Mouse (Mus musculus): ENCODE measurements at regions not wholly inside any gene's neighbourhood (a gene's known extent, or its start where the extent isn't known, plus 50 kb on each side); places are given as distances from the start of the nearest gene placed in this dataset.

DNA sequence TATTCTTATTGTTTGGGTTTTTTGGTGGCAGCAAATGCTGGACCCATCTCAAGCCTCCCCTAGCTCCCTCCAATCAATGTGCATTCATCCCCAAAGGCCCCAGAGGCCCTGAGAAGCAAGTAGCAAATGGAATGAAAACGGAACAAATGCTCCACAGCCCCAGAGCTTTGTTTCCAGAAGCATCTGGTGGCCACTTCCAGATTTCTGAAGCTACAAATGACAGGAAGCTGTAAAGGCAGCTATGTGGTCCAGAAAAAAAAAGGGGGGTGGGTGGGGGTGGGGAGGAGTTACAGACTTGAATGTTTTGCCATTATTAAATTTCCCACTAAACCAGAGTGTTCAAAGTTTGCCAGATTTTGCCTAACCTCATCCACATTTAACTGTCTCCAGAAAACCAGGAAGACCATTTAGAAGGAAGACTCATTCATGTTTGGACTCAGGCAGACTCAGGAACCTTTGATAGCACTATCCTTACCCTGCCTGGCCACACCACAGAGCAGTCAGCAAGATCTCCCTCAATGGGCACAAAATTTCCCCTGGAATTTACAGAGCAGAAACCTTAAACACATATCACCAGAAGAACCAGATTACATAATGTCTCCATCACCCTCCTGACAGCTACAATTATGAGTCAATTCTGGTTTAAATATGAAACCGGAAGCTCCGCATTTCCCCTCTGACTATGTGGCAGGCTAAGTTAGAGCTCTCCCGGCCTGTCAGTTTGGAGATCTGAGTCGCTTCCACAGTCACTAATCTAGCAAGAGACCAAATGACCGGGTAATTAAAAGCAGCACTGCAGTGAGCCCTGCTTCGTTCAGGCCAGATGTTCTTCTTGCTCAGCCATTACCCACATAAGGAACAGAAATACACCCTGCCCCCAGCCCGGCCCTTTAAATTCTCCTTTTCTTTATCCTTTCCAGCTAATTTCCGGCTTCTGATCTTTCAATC lies 93.4 kb downstream of the Tmco5 start:
- H3K9ac ChIP-seq, result no peak overlapping the region; the same call in 1 of the 2 replicates
- H3K27me3 ChIP-seq (ENCODE audit: control insufficient read depth, insufficient read depth, low read length), result no peaks in the 10 kb centered on the region
- peaks cover 41% of the 10 kb centered on the region for H3K4me1 ChIP-seq (replicated peaks; ENCODE audit: control insufficient read depth, insufficient read depth, low read length)
- WGBS, result 9% methylated on average over 9 of the region's 9 CpGs
- H3K9me3 ChIP-seq (ENCODE audit: control insufficient read depth, low read length), result no peaks in the 10 kb centered on the region
- H3K36me3 ChIP-seq (replicated peaks; ENCODE audit: control insufficient read depth, insufficient read depth), result no peaks in the 10 kb centered on the region
- no peak overlapping the region for H3K4me3 ChIP-seq (replicated peaks; ENCODE audit: low read length)
- ATAC-seq (ENCODE audit: low FRiP score), result no peak
- H3K4me2 ChIP-seq (replicated peaks), result peak overlapping the region; percentile 32
- H3K27ac ChIP-seq, result peak overlapping the region; percentile 39; the same call in 1 of the 2 replicates
- DNase-seq (ENCODE audit: low spot score), result no peak

DNA sequence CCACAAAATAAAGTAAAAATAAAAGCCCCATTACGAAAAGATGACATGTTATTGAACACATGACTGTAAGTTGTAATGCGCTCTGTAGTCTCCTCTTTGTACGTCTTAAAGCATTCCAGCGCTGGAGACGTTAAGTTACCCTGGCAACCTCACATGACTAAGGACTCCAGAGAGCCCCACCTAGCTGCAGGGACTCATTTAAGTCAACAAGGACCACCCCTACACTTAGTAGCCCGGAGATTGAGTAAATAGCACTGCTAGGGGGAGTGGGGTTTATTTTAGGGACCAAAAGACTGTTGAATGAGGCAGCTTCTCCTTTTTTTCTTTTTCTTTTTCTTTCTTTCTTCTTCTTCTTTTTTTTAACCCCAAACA lies 94.1 kb downstream of the Tmco5 start:
- Histone ChIP-seq H3K27me3 (ENCODE audit: control insufficient read depth, insufficient read depth, low read length) (no peaks in the 10 kb centered on the region), H3K27ac (peak overlapping the region; percentile 39; the same call in 1 of the 2 replicates), H3K4me3 (replicated peaks; ENCODE audit: low read length) (no peak overlapping the region), H3K36me3 (replicated peaks; ENCODE audit: control insufficient read depth, insufficient read depth) (no peaks in the 10 kb centered on the region), H3K9me3 (ENCODE audit: control insufficient read depth, low read length) (no peaks in the 10 kb centered on the region), H3K9ac (no peak overlapping the region), H3K4me1 (replicated peaks; ENCODE audit: control insufficient read depth, insufficient read depth, low read length) (peaks cover 46% of the 10 kb centered on the region), H3K4me2 (replicated peaks) (peak overlapping the region; percentile 32)
- ATAC-seq (ENCODE audit: low FRiP score), result no peak
- DNase-seq (ENCODE audit: low spot score), result peak; percentile 67
- 1% methylated on average over 6 of the region's 6 CpGs for WGBS

DNA sequence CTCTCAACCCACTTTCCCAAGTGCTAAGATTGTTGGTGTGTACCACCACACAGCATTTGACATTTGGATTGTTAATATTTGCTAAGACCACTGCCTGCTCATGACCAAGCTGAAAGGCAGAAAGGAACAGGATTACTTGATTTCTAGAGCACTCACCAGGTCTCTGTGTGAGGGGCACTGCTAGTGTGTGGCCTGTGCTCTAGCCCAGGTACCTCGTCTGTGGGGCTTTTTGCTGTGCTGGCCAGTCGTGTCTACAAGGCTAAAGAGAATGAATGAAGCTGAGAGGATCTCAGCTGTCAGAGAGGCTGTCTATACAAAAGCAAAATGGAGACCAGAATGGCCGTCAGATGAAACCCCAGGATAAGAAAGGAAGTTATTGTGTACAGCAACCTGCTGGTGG lies 95.0 kb downstream of the Tmco5 start:
- 24% methylated on average over 3 of the region's 3 CpGs for WGBS
- peaks cover 46% of the 10 kb centered on the region for H3K4me1 ChIP-seq (replicated peaks; ENCODE audit: control insufficient read depth, insufficient read depth, low read length)
- H3K27me3 ChIP-seq (ENCODE audit: control insufficient read depth, insufficient read depth, low read length), result no peaks in the 10 kb centered on the region
- no peak for ATAC-seq (ENCODE audit: low FRiP score)
- H3K27ac ChIP-seq, result no peak overlapping the region
- no peaks in the 10 kb centered on the region for H3K36me3 ChIP-seq (replicated peaks; ENCODE audit: control insufficient read depth, insufficient read depth)
- no peak overlapping the region for H3K4me2 ChIP-seq (replicated peaks)
- no peak overlapping the region for H3K9ac ChIP-seq
- H3K9me3 ChIP-seq (ENCODE audit: control insufficient read depth, low read length), result no peaks in the 10 kb centered on the region
- DNase-seq (ENCODE audit: low spot score), result no peak
- no peak overlapping the region for H3K4me3 ChIP-seq (replicated peaks; ENCODE audit: low read length)

DNA sequence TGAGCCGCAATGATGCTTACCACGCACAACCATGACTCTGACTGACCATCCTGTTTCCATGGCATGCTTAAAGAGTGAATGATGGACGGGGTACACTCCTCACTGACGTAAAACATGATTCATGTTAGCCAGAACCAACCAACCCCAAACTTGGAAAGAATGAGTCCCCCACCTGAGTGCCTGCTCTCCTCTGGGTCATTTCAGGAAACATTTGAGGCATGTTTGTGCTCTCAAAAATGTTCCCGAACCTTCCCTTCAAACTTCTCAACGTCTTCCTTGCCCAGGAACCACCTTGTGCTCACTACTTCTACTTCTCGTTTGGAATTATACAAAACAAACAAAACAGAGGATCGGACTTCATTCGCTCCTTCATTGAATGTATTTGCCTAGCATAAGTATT lies 95.7 kb downstream of the Tmco5 start:
- Histone ChIP-seq H3K27ac (peak overlapping the region; percentile 93; the same call in 1 of the 2 replicates), H3K9ac (no peak overlapping the region), H3K27me3 (ENCODE audit: control insufficient read depth, insufficient read depth, low read length) (no peaks in the 10 kb centered on the region), H3K36me3 (replicated peaks; ENCODE audit: control insufficient read depth, insufficient read depth) (no peaks in the 10 kb centered on the region), H3K4me3 (replicated peaks; ENCODE audit: low read length) (no peak overlapping the region), H3K9me3 (ENCODE audit: control insufficient read depth, low read length) (no peaks in the 10 kb centered on the region), H3K4me1 (replicated peaks; ENCODE audit: control insufficient read depth, insufficient read depth, low read length) (peaks cover 46% of the 10 kb centered on the region), H3K4me2 (replicated peaks) (no peak overlapping the region)
- DNase-seq (ENCODE audit: low spot score) (no peak), ATAC-seq (ENCODE audit: low FRiP score) (no peak)
- 59% methylated on average over 9 of the region's 9 CpGs for WGBS

DNA sequence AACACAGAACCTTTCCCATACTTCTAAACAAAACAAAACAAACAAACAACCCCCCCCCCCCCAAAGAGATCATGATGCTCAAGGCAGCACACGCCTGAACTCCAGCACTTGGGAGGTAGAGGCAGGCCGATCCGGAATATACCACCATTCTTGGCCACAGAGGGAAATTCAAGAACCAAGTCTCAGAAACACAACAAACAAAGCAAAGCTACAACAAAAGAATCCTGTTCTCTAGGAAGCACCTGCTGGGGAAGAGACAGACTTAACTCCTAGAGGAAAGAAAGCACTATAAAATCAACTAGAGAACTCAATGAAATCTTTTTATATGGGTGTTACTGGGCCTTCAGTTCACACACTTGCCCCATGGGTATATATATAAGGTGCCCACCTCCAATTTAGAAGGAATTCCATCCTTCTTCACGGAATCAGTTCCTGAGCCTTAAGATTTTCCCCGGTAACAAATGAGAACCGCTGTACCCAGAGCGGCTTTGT lies 96.1 kb downstream of the Tmco5 start:
- no peaks in the 10 kb centered on the region for H3K27me3 ChIP-seq (ENCODE audit: control insufficient read depth, insufficient read depth, low read length)
- H3K36me3 ChIP-seq (replicated peaks; ENCODE audit: control insufficient read depth, insufficient read depth), result no peaks in the 10 kb centered on the region
- peak overlapping the region; percentile 65 for H3K4me2 ChIP-seq (replicated peaks)
- peak overlapping the region; percentile 93 for H3K27ac ChIP-seq
- H3K4me3 ChIP-seq (replicated peaks; ENCODE audit: low read length), result peak overlapping the region; percentile 46; the same call in 1 of the 2 replicates
- no peaks in the 10 kb centered on the region for H3K9me3 ChIP-seq (ENCODE audit: control insufficient read depth, low read length)
- no peak for ATAC-seq (ENCODE audit: low FRiP score)
- peaks cover 48% of the 10 kb centered on the region for H3K4me1 ChIP-seq (replicated peaks; ENCODE audit: control insufficient read depth, insufficient read depth, low read length)
- no peak for DNase-seq (ENCODE audit: low spot score)
- peak overlapping the region; percentile 82 for H3K9ac ChIP-seq
- WGBS, result 6% methylated on average over 7 of the region's 7 CpGs

DNA sequence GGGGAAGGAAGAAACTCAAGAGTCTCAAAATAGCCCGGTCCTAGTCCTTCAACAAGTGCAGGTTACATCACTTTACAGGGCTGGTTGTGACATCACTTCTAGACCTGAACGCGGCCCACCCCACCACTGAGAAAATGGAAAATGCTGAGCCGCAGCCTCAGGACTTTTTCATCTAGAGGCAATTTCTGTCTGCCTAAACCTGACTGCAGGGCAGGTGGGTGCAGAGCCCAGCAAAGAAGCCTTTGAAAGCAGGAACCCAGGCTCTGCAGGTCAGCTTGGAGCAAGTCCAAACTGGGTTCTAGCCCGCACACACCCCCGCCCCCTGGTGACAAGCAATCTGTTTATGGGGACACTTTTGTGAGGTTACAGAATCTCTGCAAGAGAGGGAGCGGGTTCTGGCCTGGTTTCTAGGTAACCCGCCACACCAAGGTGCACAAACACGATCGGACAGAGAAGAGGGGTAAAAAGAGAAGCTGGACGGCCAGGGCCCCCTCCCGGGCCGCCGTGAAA lies 96.7 kb downstream of the Tmco5 start:
- no peak for DNase-seq (ENCODE audit: low spot score)

DNA sequence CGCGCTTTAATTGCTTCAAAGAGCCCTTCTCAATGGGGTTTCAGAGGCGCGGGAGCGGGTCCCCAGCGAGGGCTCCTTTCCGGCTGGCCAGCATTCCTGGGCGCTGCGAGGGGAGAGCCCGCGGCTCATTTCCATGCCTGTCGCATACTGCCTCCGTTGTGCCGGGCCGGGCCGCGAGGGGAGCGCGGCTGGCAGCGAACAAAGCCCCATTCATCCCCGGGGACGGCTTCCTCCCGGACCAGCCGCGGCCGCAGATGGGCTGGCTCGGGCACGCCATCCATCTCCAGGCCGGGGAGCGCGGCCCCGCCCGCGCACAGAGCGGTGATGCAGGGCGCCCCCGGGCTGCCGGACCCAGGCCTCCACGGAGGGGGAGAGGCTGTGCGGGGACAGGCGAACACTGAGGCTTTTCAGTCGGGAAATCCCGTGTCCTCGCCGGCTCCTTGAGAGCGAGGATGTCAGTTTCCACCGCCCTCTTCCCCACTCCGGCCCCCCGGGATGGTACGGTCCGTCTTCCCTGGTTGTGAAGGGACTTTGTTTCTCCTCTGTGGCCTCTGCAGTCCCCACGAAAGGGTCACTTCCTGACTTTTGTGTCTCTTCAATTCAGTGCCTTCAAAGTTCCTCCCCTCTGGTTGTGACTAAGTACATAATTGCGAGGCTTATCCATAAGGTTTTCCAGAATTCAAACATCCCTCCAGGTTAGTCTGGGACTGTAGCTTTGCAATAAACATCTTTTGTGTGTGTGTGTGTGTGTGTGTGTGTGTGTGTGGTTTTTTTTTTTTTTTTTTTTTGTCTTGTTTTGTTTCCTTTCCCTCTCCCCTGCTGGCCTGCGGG lies 97.3 kb downstream of the Tmco5 start:
- Histone ChIP-seq H3K4me2 (replicated peaks) (peak overlapping the region; percentile 65), H3K9me3 (ENCODE audit: control insufficient read depth, low read length) (no peaks in the 10 kb centered on the region), H3K27me3 (ENCODE audit: control insufficient read depth, insufficient read depth, low read length) (no peaks in the 10 kb centered on the region), H3K9ac (peak overlapping the region; percentile 82), H3K4me3 (replicated peaks; ENCODE audit: low read length) (peak overlapping the region; percentile 46), H3K36me3 (replicated peaks; ENCODE audit: control insufficient read depth, insufficient read depth) (no peaks in the 10 kb centered on the region), H3K4me1 (replicated peaks; ENCODE audit: control insufficient read depth, insufficient read depth, low read length) (peaks cover 53% of the 10 kb centered on the region), H3K27ac (peak overlapping the region; percentile 93)
- ATAC-seq (ENCODE audit: low FRiP score) (peak; percentile 95), DNase-seq (ENCODE audit: low spot score) (peak; percentile 82)
- under 1% methylated on average over 54 of the region's 54 CpGs for WGBS

More for the DNA sequence above, 96.7 kb downstream of the Tmco5 start:
- Histone ChIP-seq H3K27ac (peak overlapping the region; percentile 93), H3K4me2 (replicated peaks) (peak overlapping the region; percentile 65), H3K36me3 (replicated peaks; ENCODE audit: control insufficient read depth, insufficient read depth) (no peaks in the 10 kb centered on the region), H3K9ac (peak overlapping the region; percentile 82), H3K9me3 (ENCODE audit: control insufficient read depth, low read length) (no peaks in the 10 kb centered on the region), H3K27me3 (ENCODE audit: control insufficient read depth, insufficient read depth, low read length) (no peaks in the 10 kb centered on the region), H3K4me1 (replicated peaks; ENCODE audit: control insufficient read depth, insufficient read depth, low read length) (peaks cover 53% of the 10 kb centered on the region), H3K4me3 (replicated peaks; ENCODE audit: low read length) (peak overlapping the region; percentile 46)
- under 1% methylated on average over 14 of the region's 14 CpGs for WGBS
- ATAC-seq (ENCODE audit: low FRiP score), result no peak

DNA sequence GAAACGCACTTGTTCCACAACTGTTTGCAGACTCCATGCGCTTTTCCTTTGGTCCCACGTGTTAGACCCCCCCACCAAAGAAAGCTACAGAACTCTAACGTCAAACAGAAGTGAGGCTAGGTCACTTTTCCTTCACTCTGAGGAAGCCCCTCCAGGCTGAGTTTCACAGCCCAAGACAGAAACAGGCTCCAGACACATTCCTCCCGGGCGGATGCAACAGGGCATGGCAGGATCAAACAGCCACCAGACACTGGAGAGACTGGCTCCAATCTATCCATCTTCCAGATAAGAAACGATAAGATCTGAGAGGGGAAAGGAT lies 97.9 kb downstream of the Tmco5 start:
- Histone ChIP-seq H3K9ac (peak overlapping the region; percentile 82; the same call in 1 of the 2 replicates), H3K36me3 (replicated peaks; ENCODE audit: control insufficient read depth, insufficient read depth) (no peaks in the 10 kb centered on the region), H3K4me1 (replicated peaks; ENCODE audit: control insufficient read depth, insufficient read depth, low read length) (peaks cover 50% of the 10 kb centered on the region), H3K4me2 (replicated peaks) (peak overlapping the region; percentile 65), H3K27ac (peak overlapping the region; percentile 93), H3K27me3 (ENCODE audit: control insufficient read depth, insufficient read depth, low read length) (no peaks in the 10 kb centered on the region), H3K4me3 (replicated peaks; ENCODE audit: low read length) (0 out of 2 replicates have a peak overlapping the region, but pooled peaks have one; percentile 46), H3K9me3 (ENCODE audit: control insufficient read depth, low read length) (no peaks in the 10 kb centered on the region)
- ATAC-seq (ENCODE audit: low FRiP score), result no peak
- no peak for DNase-seq (ENCODE audit: low spot score)
- WGBS, result under 1% methylated on average over 7 of the region's 7 CpGs

All from hindbrain, embryonic 14.5 days (tissue).